Comparison of ENCODE assay signal across 23 mouse cellular contexts in the genomic region with DNA sequence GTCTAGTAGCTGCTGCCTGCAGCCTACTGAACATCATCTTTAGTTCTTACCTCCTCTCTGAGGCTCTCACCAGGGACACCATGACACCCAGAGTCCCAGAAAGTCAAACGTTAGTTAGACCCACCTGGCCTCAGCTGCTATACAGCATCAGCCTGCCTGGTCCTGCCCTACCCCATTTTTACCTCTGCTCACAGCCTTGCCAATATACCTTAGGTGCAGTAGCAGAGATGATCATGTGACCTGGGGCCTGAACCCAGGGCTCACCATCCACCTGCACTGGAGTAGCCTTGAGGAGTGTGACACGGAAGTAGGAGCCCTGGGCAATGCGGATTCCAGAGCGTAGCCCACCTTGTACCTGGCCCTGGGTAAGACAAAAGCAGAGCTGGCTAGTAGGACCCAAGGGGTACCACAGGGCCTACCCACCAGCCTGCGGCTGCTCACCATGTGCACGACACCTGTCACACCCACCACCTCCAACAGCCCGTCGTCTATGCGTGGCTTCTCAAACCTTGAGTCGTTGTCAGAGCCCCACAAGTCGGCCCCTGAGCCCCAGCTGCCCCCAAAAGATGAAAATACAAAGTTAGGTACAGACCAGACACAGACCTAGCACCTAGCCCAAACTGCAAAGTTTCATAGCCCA. TPM values are rescaled to one million over a fixed set of nuclear protein-coding genes. Genes with fewer than 3 reads are reported as not detected.
A peak's percentile ranks its signal among the peaks of the same experiment; 100 is the strongest.
DNase-seq lines count a peak whose midpoint lies in the region; TF ChIP-seq lines count a peak whose summit lies in the region.
"Had no signal": no experiment of that assay in that cellular context is flagged by ENCODE, and none has a peak within 500 bp of the region (broad histone marks: within the 10 kb centered on the region; RNA-seq: fewer than 3 reads in every experiment).

No protein-coding gene starts in this region.

- intact Hi-C loops in heart, postnatal 14 days (cut with DNase I): no loop called here

- H3K4me2 ChIP-seq in myocyte (ENCODE audit: low read depth): no peak overlapping the region
- H3K4me2 ChIP-seq: embryonic facial prominence, embryonic 13.5 days; forebrain, embryonic 13.5 days; heart, embryonic 13.5 days; hindbrain, embryonic 13.5 days had no signal

- H3K36me3 ChIP-seq in heart, embryonic 10.5 days: peaks cover 87% of the 10 kb centered on the region
- no peaks in the 10 kb centered on the region for H3K36me3 ChIP-seq in myocyte (ENCODE audit: control insufficient read depth, insufficient read depth)

- no peak overlapping the region for H3ac ChIP-seq in myocyte (ENCODE audit: control insufficient read depth, insufficient read length)

- H3K4me3 ChIP-seq in heart, embryonic 10.5 days: no peak overlapping the region
- H3K4me3 ChIP-seq in myocyte: no peak overlapping the region
- H3K4me3 ChIP-seq: embryonic facial prominence, embryonic 10.5 days; embryonic facial prominence, embryonic 13.5 days; erythroblast, embryonic 14.5 days; forebrain, embryonic 13.5 days; gastrocnemius, adult 2 months; heart, embryonic 13.5 days; hindbrain, embryonic 10.5 days; hindbrain, embryonic 13.5 days had no signal

- DNase-seq in heart, embryonic 10.5 days (ENCODE audit: low spot score): peak; percentile 31
- no peak for DNase-seq in heart, postnatal 14 days
- DNase-seq in testis, postnatal 10 days (ENCODE audit: low spot score): peak; percentile 38
- no peak for DNase-seq in testis, postnatal 14 days (ENCODE audit: low spot score)
- no peak for DNase-seq in left cerebral cortex, adult 11 months (ENCODE audit: low spot score)
- DNase-seq: adrenal gland, adult 8-10 months; adrenal gland, postnatal 25 days; cerebellum, adult 11-12 months; cerebellum, adult 8-10 months; cerebellum, postnatal 10 days; embryo, embryonic 11 days; gastrocnemius, adult 2 months; gastrocnemius, postnatal 14 days; heart, adult 18-20 months; heart, postnatal 36 days had no signal

- H3K79me2 ChIP-seq in myocyte (ENCODE audit: control insufficient read depth, insufficient read depth): no peaks in the 10 kb centered on the region

- H3K9me3 ChIP-seq in heart, embryonic 10.5 days: no peaks in the 10 kb centered on the region
- H3K9me3 ChIP-seq: embryonic facial prominence, embryonic 10.5 days; embryonic facial prominence, embryonic 13.5 days; forebrain, embryonic 13.5 days; heart, embryonic 13.5 days; hindbrain, embryonic 10.5 days; hindbrain, embryonic 13.5 days had no signal

- 0 out of 2 replicates have a peak, but pooled peaks cover under 1% of the 10 kb centered on the region for H3K4me1 ChIP-seq in heart, embryonic 10.5 days
- H3K4me1 ChIP-seq: embryonic facial prominence, embryonic 10.5 days; embryonic facial prominence, embryonic 13.5 days; forebrain, embryonic 13.5 days; hindbrain, embryonic 10.5 days; hindbrain, embryonic 13.5 days had no signal

- TF ChIP-seq POLR2A in myocyte (IDR thresholded peaks at IDR 0.05; ENCODE audit: insufficient read length, low read depth): no peak

- 90% methylated on average over 11 of the region's 11 CpGs for WGBS in heart, embryonic 10.5 days

- H3K27me3 ChIP-seq in heart, embryonic 10.5 days (ENCODE audit: insufficient read depth, poor library complexity, severe bottlenecking): no peaks in the 10 kb centered on the region
- H3K27me3 ChIP-seq in myocyte (ENCODE audit: control insufficient read depth, insufficient read depth, insufficient read length): no peaks in the 10 kb centered on the region
- H3K27me3 ChIP-seq: embryonic facial prominence, embryonic 13.5 days; forebrain, embryonic 13.5 days; heart, embryonic 13.5 days; hindbrain, embryonic 13.5 days had no signal

- no peak overlapping the region for H3K27ac ChIP-seq in heart, embryonic 10.5 days
- H3K27ac ChIP-seq: embryonic facial prominence, embryonic 10.5 days; embryonic facial prominence, embryonic 13.5 days; forebrain, embryonic 13.5 days; gastrocnemius, adult 2 months; heart, embryonic 13.5 days; hindbrain, embryonic 10.5 days; hindbrain, embryonic 13.5 days had no signal

TF ChIP-seq in myocyte, 11 proteins besides CTCF, POLR2A, EP300 and RAD21:
- TF ChIP-seq MYOG (IDR thresholded peaks at IDR 0.05; ENCODE audit: control insufficient read depth in 1 of 3, insufficient read depth in 1 of 3, insufficient read length in 2 of 3, low read depth in 2 of 3) (no peak), TCF12 (IDR thresholded peaks at IDR 0.05; ENCODE audit: insufficient read depth, poor library complexity, severe bottlenecking) (no peak), USF1 (IDR thresholded peaks at IDR 0.05; ENCODE audit: low read depth) (no peak), MYOD1 (IDR thresholded peaks at IDR 0.05; ENCODE audit: control insufficient read depth in 1 of 3, insufficient read length in 2 of 3, low read depth in 2 of 3) (no peak), CEBPB (IDR thresholded peaks at IDR 0.05; ENCODE audit: insufficient read depth, poor library complexity, severe bottlenecking) (no peak), E2F4 (IDR thresholded peaks at IDR 0.05; ENCODE audit: insufficient read depth) (no peak), TCF3 (IDR thresholded peaks at IDR 0.05; ENCODE audit: insufficient read length, low read depth) (no peak), POLR2AphosphoS2 (IDR thresholded peaks at IDR 0.05; ENCODE audit: insufficient read length, low read depth) (peak; percentile 58)

RNA-seq across cellular contexts. Expression of a gene that starts 11.1 kb away (rescaled TPM):
- polyA plus RNA-seq in heart, embryonic 10.5 days (2016; fragmentation: Nextera tagmentation; extraction: Ambion mirVana): 15.1 and 16.3 TPM in 2 replicates
- 10 to 100 TPM; 16.7 to 16.9 TPM for total RNA-seq in heart, postnatal 14 days (2021)
- 4.3 TPM for polyA plus RNA-seq in myocyte (2012; fragmentation: generic; extraction: Trizol)

RNA-seq across cellular contexts. Expression of a gene that starts 19.5 kb away (rescaled TPM):
- polyA plus RNA-seq in heart, embryonic 10.5 days (2016; fragmentation: Nextera tagmentation; extraction: Ambion mirVana): 20.3 and 23.2 TPM in 2 replicates
- 10 to 100 TPM; 10.0 to 10.2 TPM for total RNA-seq in heart, postnatal 14 days (2021)
- polyA plus RNA-seq in myocyte (2012; fragmentation: generic; extraction: Trizol): 15.1 TPM

RNA-seq across cellular contexts. Expression of a gene that starts 19.5 kb away (rescaled TPM):
- polyA plus RNA-seq in heart, embryonic 10.5 days (2016; fragmentation: Nextera tagmentation; extraction: Ambion mirVana): 47.0 and 49.4 TPM in 2 replicates
- total RNA-seq in heart, postnatal 14 days (2021): 10 to 100 TPM; 27.5 to 31.3 TPM
- polyA plus RNA-seq in myocyte (2012; fragmentation: generic; extraction: Trizol): 46.1 TPM

RNA-seq across cellular contexts. Expression of a gene that starts 20.4 kb away (rescaled TPM):
- 7.9 and 8.5 TPM in 2 replicates for polyA plus RNA-seq in heart, embryonic 10.5 days (2016; fragmentation: Nextera tagmentation; extraction: Ambion mirVana)
- total RNA-seq in heart, postnatal 14 days (2021): 10 to 100 TPM; 12.5 to 12.8 TPM
- polyA plus RNA-seq in myocyte (2012; fragmentation: generic; extraction: Trizol): 4.3 TPM

RNA-seq across cellular contexts. Expression of a gene that starts 26.3 kb away (rescaled TPM):
- 0.58 and 0.85 TPM in 2 replicates for polyA plus RNA-seq in heart, embryonic 10.5 days (2016; fragmentation: Nextera tagmentation; extraction: Ambion mirVana)
- not detected for total RNA-seq in heart, postnatal 14 days (2021)
- 0.13 TPM for polyA plus RNA-seq in myocyte (2012; fragmentation: generic; extraction: Trizol)
- total RNA-seq: gastrocnemius, adult 2 months; gastrocnemius, postnatal 14 days; heart, adult 18-20 months; heart, postnatal 36 days had no signal

Comparison
In these comparisons a context has a peak if more than half of its experiments do, and no peak if none do; other contexts are left out.
1. DNase-seq: peak in heart, embryonic 10.5 days (single experiment) and testis, postnatal 10 days (single experiment); none in heart, postnatal 14 days (0 of 2), testis, postnatal 14 days (single experiment) and left cerebral cortex, adult 11 months (single experiment).